Mouse (Mus musculus): Measurements from ENCODE around the gene Tpi1.
"Not testable (repeated sequence)": the region's sequence is repeated elsewhere in the genome, so short reads cannot be mapped to it uniquely, and the experiment has no call there.

GRCm38 (mm10) chr6:124831199-124831598 lies 17.1 kb upstream of the Tpi1 start:
- not testable (repeated sequence) for TF ChIP-seq CTCF (IDR thresholded peaks at IDR 0.05; ENCODE audit: extremely low read depth, insufficient read depth, insufficient read length, insufficient replicate concordance); POLR2A (IDR thresholded peaks at IDR 0.05; ENCODE audit: low read depth, low read length)

Data from spleen, adult 2 months (tissue).